Mouse (Mus musculus) cerebellum, adult 2 months (tissue): ENCODE measurements at regions not wholly inside any gene's neighbourhood (a gene's known extent, or its start where the extent isn't known, plus 50 kb on each side); places are given as distances from the start of the nearest gene placed in this dataset.
"Not testable (repeated sequence)": the region's sequence is repeated elsewhere in the genome, so short reads cannot be mapped to it uniquely, and the experiment has no call there.

Source experiments
- DNase-seq, 2 experiments: peaks; one replicate each; pipeline ENCODE4 v3.0.0; 2021
- H3K27ac ChIP-seq: fragments of 200-500 bp; 2 replicates; pipeline ENCODE4 v1.5.1; 2012; ENCODE audit warnings: low read length, control low read depth, inconsistent platforms; ENCODE audit not compliant: insufficient read depth
- H3K27me3 ChIP-seq: fragments of 200-500 bp; 2 replicates; pipeline ENCODE4 v1.6.1; 2012; ENCODE audit warnings: inconsistent platforms, mild to moderate bottlenecking, low read length, moderate library complexity; ENCODE audit not compliant: control insufficient read depth, insufficient read depth
- H3K4me1 ChIP-seq: fragments of 200-500 bp; 2 replicates; pipeline ENCODE4 v1.6.1; 2011; ENCODE audit warnings: low read length; ENCODE audit not compliant: control insufficient read depth, insufficient read depth
- H3K4me3 ChIP-seq: fragments of 200-500 bp; replicated peaks from 2 replicates; pipeline ENCODE3; 2011; ENCODE audit warnings: mild to moderate bottlenecking, low read depth, low read length, control low read depth; ENCODE audit not compliant: insufficient read depth
- CTCF ChIP-seq: fragments of 200-500 bp; IDR thresholded peaks from 2 replicates; pipeline ENCODE4 v1.5.1; 2011; ENCODE audit warnings: low read depth, mild to moderate bottlenecking, control low read depth, low read length, moderate library complexity, borderline replicate concordance; ENCODE audit not compliant: insufficient read depth
- POLR2A ChIP-seq: fragments of 200-500 bp; IDR thresholded peaks from 2 replicates; pipeline ENCODE4 v1.6.1; 2011; ENCODE audit warnings: low read length, control low read depth, borderline replicate concordance; ENCODE audit not compliant: insufficient read depth
- WGBS: fragments of 180-500 bp; shearing (Covaris S2); methylation state at CpG from one replicate; pipeline ENCODE4 v1.1.7; 2018; 5-methylcytosine and 5-hydroxymethylcytosine counted together

- H3K27me3 ChIP-seq = no peaks in the 10 kb centered on the region
- H3K4me3 ChIP-seq = no peak overlapping the region
- WGBS = 20% methylated on average over 4 of the region's 4 CpGs
- peak; percentile 31; the same call in 1 of the 2 replicates for TF ChIP-seq CTCF
- TF ChIP-seq POLR2A = no peak
- H3K4me1 ChIP-seq = no peaks in the 10 kb centered on the region
- no peak overlapping the region for H3K27ac ChIP-seq
- DNase-seq = peak; percentile 1 to 9
Measured at GRCm38 (mm10) chr4:61998366-61998765, 55.6 kb downstream of the Mup20 start.

GRCm38 (mm10) chr4:61989941-61990340 lies 64.0 kb downstream of the Mup20 start:
- DNase-seq, H3K4me3 ChIP-seq, H3K27me3 ChIP-seq, H3K4me1 ChIP-seq, H3K27ac ChIP-seq: not testable (repeated sequence)

DNA sequence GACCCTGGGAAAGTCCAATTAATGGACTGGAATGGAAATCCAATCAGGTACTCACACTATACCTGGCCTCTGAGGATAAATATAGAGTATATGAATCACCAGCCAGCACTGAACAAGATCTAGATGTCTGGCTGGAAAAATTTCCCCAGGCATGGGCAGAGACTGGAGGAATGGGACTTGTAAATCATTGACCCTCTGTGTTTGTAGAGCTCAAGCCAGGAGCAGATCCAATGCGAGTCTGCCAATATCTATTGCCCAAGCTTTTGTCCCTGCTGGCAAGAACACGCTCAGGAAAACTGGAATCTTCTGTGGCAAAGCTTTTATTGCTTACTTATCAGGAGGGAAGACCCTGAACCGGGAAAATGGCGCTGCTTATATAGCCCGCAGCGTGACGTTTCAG lies 77.8 kb downstream of the Mup20 start:
- DNase-seq = no peak
- Histone ChIP-seq H3K4me3 (no peak overlapping the region), H3K27me3 (no peaks in the 10 kb centered on the region), H3K27ac (no peak overlapping the region), H3K4me1 (no peaks in the 10 kb centered on the region)
- WGBS = 92% methylated on average over 7 of the region's 7 CpGs
- no peak for TF ChIP-seq CTCF
- TF ChIP-seq POLR2A = no peak

DNA sequence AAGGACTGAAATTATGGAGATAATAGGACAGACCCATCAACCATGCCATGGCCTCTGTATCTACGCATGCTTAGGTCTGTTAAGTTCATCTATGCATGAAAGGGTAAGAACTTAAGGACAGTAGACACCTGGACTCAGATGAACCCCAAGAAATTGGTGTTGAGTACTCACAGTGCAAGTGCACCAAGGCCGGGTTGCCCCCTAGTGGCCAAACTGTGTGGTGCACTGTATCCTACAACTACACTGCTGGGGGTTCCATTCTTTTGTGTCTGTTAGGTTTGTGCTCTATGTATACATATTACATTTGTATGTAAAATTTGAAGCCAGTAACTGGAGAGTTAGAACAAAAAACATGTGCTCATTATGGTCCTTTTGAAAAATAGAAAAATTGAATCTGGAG lies 80.7 kb downstream of the Mup20 start:
- no peak overlapping the region for H3K4me3 ChIP-seq
- 56% methylated on average over 2 of the region's 2 CpGs for WGBS
- DNase-seq = no peak

DNA sequence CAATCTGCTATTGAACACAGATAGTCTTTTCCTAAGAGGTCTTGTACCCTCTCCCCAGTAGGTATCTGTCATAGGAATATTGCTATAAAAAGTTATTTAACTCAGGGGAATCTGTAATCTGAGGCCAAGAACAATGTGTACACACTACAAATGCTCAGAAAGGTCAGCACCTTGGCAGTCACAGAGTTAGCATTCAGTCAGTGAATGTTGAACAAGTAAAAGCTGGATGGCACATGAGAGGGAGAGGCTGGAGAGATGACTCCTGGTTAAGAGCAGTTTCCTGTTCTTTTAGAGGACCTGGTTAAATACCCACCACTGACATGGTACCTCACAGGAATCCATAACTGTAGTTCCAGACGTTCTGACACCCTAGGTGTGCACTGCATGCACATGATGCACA lies 84.3 kb downstream of the Mup20 start:
- H3K4me1 ChIP-seq = no peaks in the 10 kb centered on the region
- no peaks in the 10 kb centered on the region for H3K27me3 ChIP-seq
- WGBS = 53% methylated on average over 1 of the region's 1 CpGs
- no peak overlapping the region for H3K27ac ChIP-seq
- DNase-seq = no peak
- no peak overlapping the region for H3K4me3 ChIP-seq
- TF ChIP-seq CTCF = no peak
- no peak for TF ChIP-seq POLR2A

More for the DNA sequence above, 80.7 kb downstream of the Mup20 start:
- no peak for TF ChIP-seq POLR2A
- peak; percentile 35; the same call in 1 of the 2 replicates for TF ChIP-seq CTCF
- H3K27ac ChIP-seq = no peak overlapping the region
- no peaks in the 10 kb centered on the region for H3K4me1 ChIP-seq
- H3K27me3 ChIP-seq = no peaks in the 10 kb centered on the region

DNA sequence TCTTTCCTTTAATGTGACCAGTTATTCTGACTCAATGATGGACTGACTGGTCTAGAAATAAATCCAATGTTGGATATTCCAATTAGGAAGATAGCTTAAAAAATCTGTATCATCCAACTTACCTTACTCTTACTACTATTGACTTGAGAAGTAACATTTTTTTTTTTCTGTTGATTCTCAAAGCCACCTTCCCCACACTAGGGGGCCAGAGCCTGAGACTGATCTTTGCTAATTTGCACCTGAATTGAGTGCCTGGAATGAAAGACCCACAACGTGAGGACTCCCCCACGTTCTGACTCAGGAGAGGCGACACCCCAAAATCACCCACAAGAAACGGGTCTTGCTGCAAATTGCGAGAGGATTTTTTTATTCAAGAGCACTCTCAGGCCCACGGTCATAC lies 86.3 kb downstream of the Mup20 start:
- H3K27me3 ChIP-seq, DNase-seq, H3K4me3 ChIP-seq, H3K4me1 ChIP-seq, H3K27ac ChIP-seq: not testable (repeated sequence)
- 85% methylated on average over 6 of the region's 6 CpGs for WGBS

GRCm38 (mm10) chr4:61962315-61962714 lies 91.6 kb downstream of the Mup20 start:
- DNase-seq = no peak
- Histone ChIP-seq H3K4me3 (no peak overlapping the region), H3K27ac (no peak overlapping the region), H3K27me3 (no peaks in the 10 kb centered on the region), H3K4me1 (no peaks in the 10 kb centered on the region)
- TF ChIP-seq CTCF (no peak), POLR2A (no peak)
